Mouse (Mus musculus): ENCODE measurements at regions not wholly inside any gene's neighbourhood (a gene's known extent, or its start where the extent isn't known, plus 50 kb on each side); places are given as distances from the start of the nearest gene placed in this dataset.

GRCm38 (mm10) chr5:51771655-51772054 lies 204.1 kb upstream of the Ppargc1a start:
- ATAC-seq, result no peak
- Histone ChIP-seq H3K4me2 (ENCODE audit: low read depth, low read length) (no peak overlapping the region), H3K27me3 (ENCODE audit: insufficient read depth, low read length) (no peaks in the 10 kb centered on the region), H3K4me3 (ENCODE audit: low read depth, low read length) (no peak overlapping the region), H3K4me1 (ENCODE audit: insufficient read depth) (no peaks in the 10 kb centered on the region), H3K9ac (replicated peaks) (no peak overlapping the region), H3K27ac (ENCODE audit: low read depth) (no peak overlapping the region), H3K36me3 (replicated peaks; ENCODE audit: insufficient read depth, low read length) (no peaks in the 10 kb centered on the region), H3K9me3 (ENCODE audit: low read length) (no peaks in the 10 kb centered on the region)
- 71% methylated on average over 2 of the region's 2 CpGs for WGBS (ENCODE audit: insufficient replicate concordance)
- DNase-seq, result no peak
- TF ChIP-seq CTCF (IDR thresholded peaks at IDR 0.05; ENCODE audit: low read depth) (no peak), EP300 (IDR thresholded peaks at IDR 0.05; ENCODE audit: low read depth) (no peak)

- no peak overlapping the region for H3K27ac ChIP-seq (ENCODE audit: low read depth)
- DNase-seq (no peak), ATAC-seq (no peak)
- 77% methylated on average over 3 of the region's 3 CpGs for WGBS (ENCODE audit: insufficient replicate concordance)
- H3K4me1 ChIP-seq (ENCODE audit: insufficient read depth), result no peaks in the 10 kb centered on the region
- no peak overlapping the region for H3K4me3 ChIP-seq (ENCODE audit: low read depth, low read length)
- no peak for TF ChIP-seq EP300 (IDR thresholded peaks at IDR 0.05; ENCODE audit: low read depth)
- TF ChIP-seq CTCF (IDR thresholded peaks at IDR 0.05; ENCODE audit: low read depth), result no peak
- H3K9ac ChIP-seq (replicated peaks), result no peak overlapping the region
- no peaks in the 10 kb centered on the region for H3K36me3 ChIP-seq (replicated peaks; ENCODE audit: insufficient read depth, low read length)
- no peak overlapping the region for H3K4me2 ChIP-seq (ENCODE audit: low read depth, low read length)
- no peaks in the 10 kb centered on the region for H3K27me3 ChIP-seq (ENCODE audit: insufficient read depth, low read length)
- H3K9me3 ChIP-seq (ENCODE audit: low read length), result no peaks in the 10 kb centered on the region
These were observed 198.6 kb upstream of the Ppargc1a start for GRCm38 (mm10) chr5:51766111-51766510.

- Histone ChIP-seq H3K27me3 (ENCODE audit: insufficient read depth, low read length) (no peaks in the 10 kb centered on the region), H3K4me2 (ENCODE audit: low read depth, low read length) (no peak overlapping the region), H3K9me3 (ENCODE audit: low read length) (no peaks in the 10 kb centered on the region), H3K4me3 (ENCODE audit: low read depth, low read length) (no peak overlapping the region), H3K27ac (ENCODE audit: low read depth) (no peak overlapping the region), H3K36me3 (replicated peaks; ENCODE audit: insufficient read depth, low read length) (no peaks in the 10 kb centered on the region), H3K4me1 (ENCODE audit: insufficient read depth) (no peaks in the 10 kb centered on the region), H3K9ac (replicated peaks) (no peak overlapping the region)
- no peak for ATAC-seq
- DNase-seq, result no peak
- WGBS (ENCODE audit: insufficient replicate concordance), result 75% methylated on average over 7 of the region's 7 CpGs
- TF ChIP-seq EP300 (IDR thresholded peaks at IDR 0.05; ENCODE audit: low read depth) (no peak), CTCF (IDR thresholded peaks at IDR 0.05; ENCODE audit: low read depth) (no peak)
These were observed 196.9 kb upstream of the Ppargc1a start for GRCm38 (mm10) chr5:51764416-51764815.

GRCm38 (mm10) chr5:51763599-51763998 lies 196.1 kb upstream of the Ppargc1a start:
- TF ChIP-seq EP300 (IDR thresholded peaks at IDR 0.05; ENCODE audit: low read depth) (no peak), CTCF (IDR thresholded peaks at IDR 0.05; ENCODE audit: low read depth) (no peak)
- DNase-seq (no peak), ATAC-seq (no peak)
- Histone ChIP-seq H3K9ac (replicated peaks) (no peak overlapping the region), H3K27me3 (ENCODE audit: insufficient read depth, low read length) (no peaks in the 10 kb centered on the region), H3K4me2 (ENCODE audit: low read depth, low read length) (no peak overlapping the region), H3K36me3 (replicated peaks; ENCODE audit: insufficient read depth, low read length) (no peaks in the 10 kb centered on the region), H3K4me3 (ENCODE audit: low read depth, low read length) (no peak overlapping the region), H3K4me1 (ENCODE audit: insufficient read depth) (no peaks in the 10 kb centered on the region), H3K27ac (ENCODE audit: low read depth) (no peak overlapping the region), H3K9me3 (ENCODE audit: low read length) (no peaks in the 10 kb centered on the region)
- WGBS (ENCODE audit: insufficient replicate concordance), result 78% methylated on average over 7 of the region's 7 CpGs

GRCm38 (mm10) chr5:51762352-51762751 lies 194.8 kb upstream of the Ppargc1a start:
- no peaks in the 10 kb centered on the region for H3K4me1 ChIP-seq (ENCODE audit: insufficient read depth)
- H3K27ac ChIP-seq (ENCODE audit: low read depth), result no peak overlapping the region
- WGBS (ENCODE audit: insufficient replicate concordance), result 73% methylated on average over 3 of the region's 3 CpGs
- no peak overlapping the region for H3K9ac ChIP-seq (replicated peaks)
- ATAC-seq (no peak), DNase-seq (no peak)
- no peaks in the 10 kb centered on the region for H3K36me3 ChIP-seq (replicated peaks; ENCODE audit: insufficient read depth, low read length)
- H3K4me3 ChIP-seq (ENCODE audit: low read depth, low read length), result no peak overlapping the region
- H3K27me3 ChIP-seq (ENCODE audit: insufficient read depth, low read length), result no peaks in the 10 kb centered on the region
- H3K4me2 ChIP-seq (ENCODE audit: low read depth, low read length), result no peak overlapping the region
- TF ChIP-seq EP300 (IDR thresholded peaks at IDR 0.05; ENCODE audit: low read depth) (no peak), CTCF (IDR thresholded peaks at IDR 0.05; ENCODE audit: low read depth) (no peak)
- H3K9me3 ChIP-seq (ENCODE audit: low read length), result no peaks in the 10 kb centered on the region

GRCm38 (mm10) chr5:51758289-51758688 lies 190.8 kb upstream of the Ppargc1a start:
- no peaks in the 10 kb centered on the region for H3K27me3 ChIP-seq (ENCODE audit: insufficient read depth, low read length)
- no peak for DNase-seq
- H3K9me3 ChIP-seq (ENCODE audit: low read length), result no peaks in the 10 kb centered on the region
- H3K27ac ChIP-seq (ENCODE audit: low read depth), result no peak overlapping the region
- WGBS (ENCODE audit: insufficient replicate concordance), result 83% methylated on average over 2 of the region's 2 CpGs
- no peaks in the 10 kb centered on the region for H3K36me3 ChIP-seq (replicated peaks; ENCODE audit: insufficient read depth, low read length)
- TF ChIP-seq CTCF (IDR thresholded peaks at IDR 0.05; ENCODE audit: low read depth) (no peak), EP300 (IDR thresholded peaks at IDR 0.05; ENCODE audit: low read depth) (no peak)
- no peaks in the 10 kb centered on the region for H3K4me1 ChIP-seq (ENCODE audit: insufficient read depth)
- H3K9ac ChIP-seq (replicated peaks), result no peak overlapping the region
- no peak for ATAC-seq
- H3K4me3 ChIP-seq (ENCODE audit: low read depth, low read length), result no peak overlapping the region
- no peak overlapping the region for H3K4me2 ChIP-seq (ENCODE audit: low read depth, low read length)

GRCm38 (mm10) chr5:51757864-51758263 lies 190.3 kb upstream of the Ppargc1a start:
- H3K36me3 ChIP-seq (replicated peaks; ENCODE audit: insufficient read depth, low read length), result no peaks in the 10 kb centered on the region
- no peaks in the 10 kb centered on the region for H3K4me1 ChIP-seq (ENCODE audit: insufficient read depth)
- TF ChIP-seq EP300 (IDR thresholded peaks at IDR 0.05; ENCODE audit: low read depth), result no peak
- TF ChIP-seq CTCF (IDR thresholded peaks at IDR 0.05; ENCODE audit: low read depth), result no peak
- no peak overlapping the region for H3K4me2 ChIP-seq (ENCODE audit: low read depth, low read length)
- DNase-seq (no peak), ATAC-seq (no peak)
- H3K9ac ChIP-seq (replicated peaks), result no peak overlapping the region
- H3K27ac ChIP-seq (ENCODE audit: low read depth), result no peak overlapping the region
- no peak overlapping the region for H3K4me3 ChIP-seq (ENCODE audit: low read depth, low read length)
- no peaks in the 10 kb centered on the region for H3K9me3 ChIP-seq (ENCODE audit: low read length)
- 76% methylated on average over 2 of the region's 2 CpGs for WGBS (ENCODE audit: insufficient replicate concordance)
- no peaks in the 10 kb centered on the region for H3K27me3 ChIP-seq (ENCODE audit: insufficient read depth, low read length)
